Mouse (Mus musculus) cerebellum, adult 11 months (tissue): ENCODE results near the gene Dnajb14.
"Not testable (repeated sequence)": the region's sequence is repeated elsewhere in the genome, so short reads cannot be mapped to it uniquely, and the experiment has no call there.

Experiments used
- DNase-seq: peaks from one replicate; pipeline ENCODE4 v3.0.0; 2022

Gene Dnajb14

GRCm38 (mm10) chr3:137864124-137864987, 3.1 kb upstream of the Dnajb14 start, which contains the start of gene H2afz:
TSS of gene H2afz (plus strand) at chr3:137864487.
- DNase-seq, result peak; percentile 98

- peak; percentile 85 for DNase-seq
Measured at GRCm38 (mm10) chr3:137864988-137865982, 2.2 kb upstream of the Dnajb14 start.

- DNase-seq, result no peak
Measured at GRCm38 (mm10) chr3:137867133-137867436, 390 bp upstream of the Dnajb14 start.

- DNase-seq, result no peak
Measured at GRCm38 (mm10) chr3:137868094-137868913, 829 bp downstream of the Dnajb14 start.

GRCm38 (mm10) chr3:137869395-137869794, 1.9 kb downstream of the Dnajb14 start:
- DNase-seq, result no peak

- no peak for DNase-seq
Measured at GRCm38 (mm10) chr3:137879313-137879712, 11.8 kb downstream of the Dnajb14 start.

GRCm38 (mm10) chr3:137880109-137880748, 12.8 kb downstream of the Dnajb14 start:
- DNase-seq, result no peak

GRCm38 (mm10) chr3:137881093-137881492, 13.6 kb downstream of the Dnajb14 start:
- no peak for DNase-seq

GRCm38 (mm10) chr3:137887961-137888360, 20.5 kb downstream of the Dnajb14 start:
- no peak for DNase-seq

GRCm38 (mm10) chr3:137891089-137891488, 23.6 kb downstream of the Dnajb14 start:
- DNase-seq, result no peak

- no peak for DNase-seq
Measured at GRCm38 (mm10) chr3:137892118-137892517, 24.6 kb downstream of the Dnajb14 start.

GRCm38 (mm10) chr3:137893789-137894188, 26.3 kb downstream of the Dnajb14 start:
- DNase-seq, result no peak

- DNase-seq, result no peak
Measured at GRCm38 (mm10) chr3:137895196-137895595, 27.7 kb downstream of the Dnajb14 start.

- no peak for DNase-seq
Measured at GRCm38 (mm10) chr3:137896386-137896785, 28.9 kb downstream of the Dnajb14 start.

- no peak for DNase-seq
Measured at GRCm38 (mm10) chr3:137896867-137897266, 29.4 kb downstream of the Dnajb14 start.

- DNase-seq, result no peak
Measured at GRCm38 (mm10) chr3:137897685-137898084, 30.2 kb downstream of the Dnajb14 start.

- DNase-seq, result no peak
Measured at GRCm38 (mm10) chr3:137900149-137900548, 32.7 kb downstream of the Dnajb14 start.

GRCm38 (mm10) chr3:137913093-137913492, 45.6 kb downstream of the Dnajb14 start:
- no peak for DNase-seq

GRCm38 (mm10) chr3:137914567-137914966, 47.1 kb downstream of the Dnajb14 start:
- not testable (repeated sequence) for DNase-seq

GRCm38 (mm10) chr3:137917694-137918171, 50.3 kb downstream of the Dnajb14 start:
- DNase-seq, result no peak

GRCm38 (mm10) chr3:137918172-137918931, 50.9 kb downstream of the Dnajb14 start, which contains the start of gene Lamtor3:
TSS of gene Lamtor3 (plus strand) at chr3:137918506.
- DNase-seq, result peak; percentile 84
